Mouse (Mus musculus) ES-CJ7 (cell line): ENCODE measurements around the gene Cep72.
"Not testable (repeated sequence)": the region's sequence is repeated elsewhere in the genome, so short reads cannot be mapped to it uniquely, and the experiment has no call there.

Source experiments
- DNase-seq: peaks from one replicate; pipeline ENCODE4 v3.0.0; 2011; ENCODE audit warnings: low read depth, low spot score

Cep72 gene

DNA sequence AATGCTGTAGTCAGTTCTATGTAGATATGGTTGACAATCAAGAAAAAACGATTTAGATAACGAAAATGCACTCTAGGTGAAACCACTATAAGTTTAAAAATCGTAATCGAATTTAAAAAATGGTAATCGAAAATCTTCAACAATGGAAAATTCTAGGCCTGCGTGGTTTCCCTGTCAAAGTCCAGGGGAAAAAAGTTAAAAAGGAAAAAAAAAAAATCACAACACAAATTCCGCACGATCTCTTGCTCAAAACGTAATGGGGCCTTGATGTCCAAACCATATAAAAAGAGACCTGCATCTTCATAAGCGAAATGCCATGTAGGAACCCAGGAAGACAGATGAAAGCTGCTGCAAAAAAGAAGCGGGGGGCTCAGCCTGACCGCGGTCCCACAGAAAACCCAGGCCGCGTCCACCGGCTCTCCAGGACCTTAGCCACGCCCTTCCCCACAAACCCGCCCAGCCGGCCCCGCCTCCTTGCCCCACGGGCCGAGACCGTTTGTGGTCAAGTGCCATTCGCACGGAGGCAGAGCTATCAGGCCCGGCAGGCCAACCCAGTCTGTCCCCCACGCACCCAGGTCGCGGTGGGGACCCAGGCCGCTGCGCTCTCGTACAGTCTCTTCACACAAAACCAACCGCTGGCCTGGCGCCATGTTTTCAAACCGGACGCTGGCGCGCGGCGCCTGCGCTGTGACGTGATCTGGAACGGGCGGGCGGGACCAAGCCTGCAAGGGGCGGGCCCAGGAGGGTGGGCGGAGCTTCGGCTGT lies at the start of gene Cep72:
Gene Cep72, minus strand, starts transcription at position 687 of the 765 bp plus-strand sequence.
- peak; percentile 93 for DNase-seq

- no peak for DNase-seq
Measured at GRCm38 (mm10) chr13:74107410-74107809, 45.3 kb upstream of the Cep72 start.

DNA sequence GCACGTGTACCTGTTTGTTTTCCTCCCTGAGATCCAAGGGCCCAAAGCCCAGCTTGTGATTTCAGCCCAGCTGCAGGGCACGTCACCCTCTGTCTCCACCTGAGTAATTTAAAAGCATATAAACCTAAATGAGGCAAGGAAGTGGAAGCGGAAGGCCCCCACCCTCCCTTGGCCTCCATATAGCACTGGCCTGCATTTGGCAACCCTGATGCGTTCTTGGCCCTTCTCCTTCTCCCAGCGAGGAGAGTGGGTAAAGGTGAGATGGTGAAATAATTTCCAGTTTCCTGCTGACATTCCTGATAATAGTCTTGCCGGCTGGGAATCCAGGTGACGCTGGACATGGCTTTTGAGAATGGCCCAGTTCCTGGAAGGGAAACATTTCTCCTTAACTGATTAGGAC lies 42.3 kb upstream of the Cep72 start:
- DNase-seq: no peak

GRCm38 (mm10) chr13:74102831-74103582 lies 40.9 kb upstream of the Cep72 start:
- DNase-seq: no peak

DNA sequence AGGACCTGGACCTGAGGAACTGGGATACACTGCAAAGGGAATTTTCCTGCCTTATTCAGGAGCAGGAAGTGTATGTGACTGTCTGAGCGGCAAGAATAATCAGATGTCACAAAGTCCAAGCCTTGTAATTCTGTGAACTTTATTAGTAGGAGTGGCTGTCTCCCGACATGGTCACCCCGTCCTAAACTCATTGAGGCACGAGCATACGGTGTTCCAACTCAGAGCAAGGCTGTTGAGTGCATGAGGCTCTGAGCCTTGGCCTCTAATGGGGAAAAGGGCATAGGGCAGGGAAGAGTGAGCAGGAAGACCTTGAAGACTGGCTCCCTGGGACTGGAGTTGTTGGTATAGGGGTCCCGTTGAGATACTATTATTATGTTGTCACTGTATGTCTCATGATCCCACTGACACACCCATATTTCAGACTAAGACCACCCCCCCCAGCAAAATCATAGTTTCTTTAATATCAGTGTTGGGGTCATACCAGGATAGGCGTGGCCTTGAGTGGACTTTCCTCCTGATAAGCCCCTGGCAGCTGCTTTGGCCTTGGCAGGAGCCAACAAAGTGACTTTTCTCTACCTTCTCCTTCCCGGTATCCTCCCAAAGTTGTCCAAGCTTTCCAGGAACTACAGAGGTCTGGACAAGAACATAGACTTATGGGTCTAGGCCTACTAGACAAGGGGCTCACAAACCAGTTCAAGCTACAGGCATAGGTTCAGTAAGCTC lies 40.2 kb upstream of the Cep72 start:
- DNase-seq: no peak

DNA sequence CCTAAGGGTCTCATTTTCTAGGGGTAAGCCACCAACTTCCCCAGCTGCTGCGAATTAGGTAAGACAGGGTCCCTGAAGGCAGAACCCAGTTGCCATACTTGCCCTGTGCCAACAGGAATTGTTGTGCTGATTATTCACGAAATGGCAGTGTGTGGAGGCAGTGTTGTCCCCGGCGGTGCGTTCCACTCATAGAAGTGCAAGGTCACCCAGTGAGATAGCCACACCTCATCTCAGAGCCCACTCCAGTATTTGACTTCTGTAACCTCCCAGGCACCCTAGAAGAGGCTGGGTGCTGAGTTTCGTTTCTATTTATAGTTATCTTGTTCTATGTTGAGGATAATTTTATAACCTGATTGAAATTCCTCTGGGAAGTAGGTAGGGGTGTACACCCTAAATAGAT lies 36.8 kb upstream of the Cep72 start:
- DNase-seq: no peak

DNA sequence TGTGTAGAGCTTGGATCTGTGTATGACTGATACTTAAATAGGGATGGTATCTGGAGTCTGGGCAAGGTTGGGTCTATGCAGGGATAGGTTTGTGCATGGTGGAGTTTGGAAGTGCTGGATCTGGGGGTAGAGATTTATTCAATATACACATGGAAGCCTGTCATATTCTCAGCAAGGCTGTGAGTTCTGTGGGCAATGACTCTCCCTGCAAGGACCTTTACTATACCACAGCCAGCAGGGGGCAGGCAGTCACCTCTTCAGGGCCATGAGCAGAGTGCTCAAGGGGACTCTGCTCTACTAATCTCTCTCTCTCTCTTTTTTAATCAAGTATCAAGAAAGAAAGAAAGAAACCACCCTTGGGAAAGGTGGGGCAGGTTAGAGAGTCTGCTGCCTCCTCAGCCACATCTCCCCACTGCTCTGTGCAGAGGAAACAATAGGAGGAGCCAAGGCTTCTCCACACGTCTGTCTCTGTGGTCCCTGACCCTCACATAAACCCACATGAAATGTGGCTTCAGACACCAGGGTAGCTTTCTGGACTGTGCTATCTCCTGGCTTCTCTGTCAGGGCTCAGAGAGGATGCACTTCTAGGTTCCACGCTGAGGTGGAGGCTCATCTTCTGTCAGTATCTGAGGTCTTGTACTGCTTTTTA lies 34.7 kb upstream of the Cep72 start:
- peak; percentile 51 for DNase-seq

GRCm38 (mm10) chr13:74095936-74096335 lies 33.8 kb upstream of the Cep72 start:
- no peak for DNase-seq

- DNase-seq: no peak
Measured at GRCm38 (mm10) chr13:74090265-74090664, 28.2 kb upstream of the Cep72 start.

DNA sequence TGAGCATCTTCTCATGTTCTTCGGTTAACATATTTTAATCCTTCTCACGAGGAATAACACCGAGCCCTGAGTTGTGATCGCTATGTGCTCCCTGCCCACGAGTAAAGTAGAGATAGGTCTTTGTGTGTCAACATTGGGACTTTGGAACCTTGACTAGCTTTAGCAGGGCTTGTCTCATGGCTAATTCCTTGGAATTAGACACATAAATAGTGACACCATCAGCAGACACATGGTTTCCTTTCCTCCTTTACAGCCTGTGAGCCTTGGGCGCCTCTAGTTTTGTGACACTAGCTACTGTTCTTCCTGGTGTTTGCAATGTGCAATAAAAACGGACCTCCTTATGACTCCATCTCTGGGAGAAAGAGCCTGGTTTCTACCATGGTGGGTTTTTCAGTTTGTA lies 11.3 kb upstream of the Cep72 start:
- no peak for DNase-seq

DNA sequence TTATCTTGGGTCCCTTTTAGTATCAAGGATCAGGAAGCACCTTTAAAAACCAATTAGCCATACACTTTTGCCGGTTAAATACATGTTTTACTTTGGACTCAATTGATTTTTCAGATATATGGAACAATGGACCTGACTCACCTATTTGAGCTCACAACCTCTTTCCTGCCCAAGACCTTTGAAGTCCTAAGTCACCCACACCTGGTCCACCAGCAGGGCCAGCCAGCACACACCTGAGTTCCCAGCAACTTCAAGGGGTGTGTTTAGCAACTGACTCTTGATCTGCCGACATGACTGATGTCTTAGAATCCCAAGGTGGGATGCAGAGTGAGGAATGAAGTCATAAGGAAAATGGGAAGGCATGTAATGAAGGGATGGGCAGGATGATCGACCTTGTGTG lies 9.6 kb upstream of the Cep72 start:
- no peak for DNase-seq

DNA sequence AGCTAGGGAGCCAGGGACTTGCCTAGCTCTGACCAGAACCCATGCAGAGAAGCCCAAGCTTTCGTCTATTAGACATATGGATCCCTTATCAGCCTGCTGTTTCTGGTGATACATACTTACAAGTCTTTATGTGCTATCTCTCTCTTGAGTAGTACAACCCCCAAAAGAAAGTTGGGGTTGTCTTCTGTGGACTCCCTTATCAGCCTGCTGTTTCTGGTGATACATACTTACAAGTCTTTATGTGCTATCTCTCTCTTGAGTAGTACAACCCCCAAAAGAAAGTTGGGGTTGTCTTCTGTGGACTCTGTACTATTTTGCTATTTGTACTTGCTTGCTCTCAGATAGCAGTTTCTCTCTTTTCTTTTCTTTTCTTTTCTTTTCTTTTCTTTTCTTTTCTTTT lies 9.1 kb upstream of the Cep72 start:
- DNase-seq: not testable (repeated sequence)

DNA sequence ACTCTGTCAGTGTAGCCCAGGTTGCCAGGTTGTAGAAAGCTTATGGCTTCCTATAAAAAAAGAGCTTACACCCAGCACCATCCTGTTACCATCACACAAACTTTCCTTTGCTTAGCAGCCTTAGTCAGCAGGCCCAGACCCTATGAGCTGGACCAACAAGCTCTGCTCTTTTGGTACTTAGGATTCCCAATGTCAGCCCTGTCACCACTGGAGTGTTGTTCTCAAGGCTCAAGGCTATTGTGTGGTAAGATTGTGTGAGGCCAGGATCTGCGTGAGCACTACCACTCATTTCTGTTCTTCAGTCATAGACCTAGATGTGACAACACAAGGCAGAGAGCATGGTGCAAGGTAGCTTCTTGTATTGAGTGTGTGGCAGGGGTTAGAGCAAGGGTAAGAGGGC lies 4.5 kb upstream of the Cep72 start:
- DNase-seq: no peak

- no peak for DNase-seq
Measured at GRCm38 (mm10) chr13:74063340-74064050, 1.4 kb upstream of the Cep72 start.

- no peak for DNase-seq
Measured at GRCm38 (mm10) chr13:74062378-74063128, 454 bp upstream of the Cep72 start.

- no peak for DNase-seq
Measured at GRCm38 (mm10) chr13:74058081-74058480, 4.0 kb downstream of the Cep72 start.

- no peak for DNase-seq
Measured at GRCm38 (mm10) chr13:74056194-74056593, 5.9 kb downstream of the Cep72 start.

- no peak for DNase-seq
Measured at GRCm38 (mm10) chr13:74039926-74040325, 22.2 kb downstream of the Cep72 start.

- DNase-seq: no peak
Measured at GRCm38 (mm10) chr13:74035776-74036175, 26.3 kb downstream of the Cep72 start.

- no peak for DNase-seq
Measured at GRCm38 (mm10) chr13:74034756-74035155, 27.3 kb downstream of the Cep72 start.

GRCm38 (mm10) chr13:74031133-74031532 lies 31.0 kb downstream of the Cep72 start:
- DNase-seq: no peak
